Mouse (Mus musculus) spleen, embryonic (tissue): ENCODE data around the gene Odf4.
"Not testable (repeated sequence)": the region's sequence is repeated elsewhere in the genome, so short reads cannot be mapped to it uniquely, and the experiment has no call there.

Experiments used
- CTCF ChIA-PET: fragments of 350-600 bp; sonication (Branson Sonifier 250); formaldehyde crosslinking; loops from one replicate; lab custom pipeline; 2022; lab: Charles Lee

Gene Odf4

GRCm38 (mm10) chr11:68926981-68927380 lies at the start of gene Odf4:
Gene Odf4 (minus strand): TSS chr11:68927081.
- CTCF ChIA-PET = interaction anchor here (0.7 kb wide), 1 partner anchor 117 kb away, joined by 5 read pairs; no protein-coding TSS in a partner anchor

DNA sequence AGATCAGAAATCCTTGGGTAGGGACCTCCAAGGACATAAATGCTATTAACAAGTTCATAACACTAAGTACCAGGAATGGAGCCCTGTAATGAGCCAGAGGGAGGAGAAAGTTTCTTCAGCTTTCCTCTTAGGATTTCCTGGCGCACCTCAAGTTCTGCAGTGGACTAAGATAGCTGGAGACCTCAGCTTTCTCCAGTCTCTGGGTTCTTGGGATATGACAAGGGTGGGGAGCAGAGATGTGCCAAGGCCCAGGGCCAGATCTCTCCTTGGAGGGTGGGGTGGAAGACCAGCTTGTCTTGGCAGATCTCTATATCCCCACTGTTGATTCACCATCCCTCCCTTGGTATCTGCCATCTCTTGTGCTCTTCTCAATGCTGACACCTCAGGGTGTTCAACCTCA lies 48.7 kb upstream of the Odf4 start:
- CTCF ChIA-PET = interaction anchor here (0.6 kb wide), 1 partner anchor 9 kb away, joined by 5 read pairs; no protein-coding TSS in a partner anchor

DNA sequence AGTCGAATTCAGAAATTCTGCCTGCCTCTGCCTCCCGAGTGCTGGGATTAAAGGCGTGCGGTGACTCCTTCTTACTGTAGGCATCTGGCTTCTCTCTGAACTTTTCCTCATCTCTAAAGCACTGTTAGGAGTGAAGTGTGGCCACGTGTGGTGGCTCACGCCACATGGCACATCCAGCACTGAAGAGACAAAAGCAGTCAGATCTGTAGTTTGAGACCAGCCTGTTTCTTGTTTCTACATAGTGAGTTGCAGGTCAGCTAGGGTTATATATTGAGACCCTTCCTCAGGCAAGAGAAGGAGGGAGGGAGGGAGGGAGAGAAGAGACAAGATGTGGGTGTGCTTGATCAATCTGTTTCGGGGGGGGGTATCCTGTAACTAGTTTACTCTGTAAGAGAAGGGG lies 48.2 kb upstream of the Odf4 start, which contains the start of gene Rangrf:
TSS of gene Rangrf (minus strand) at position 101 of the 400 bp plus-strand sequence.
- CTCF ChIA-PET = interaction anchor here (0.7 kb wide), 1 partner anchor 66 kb away, joined by 4 read pairs; no protein-coding TSS in a partner anchor

DNA sequence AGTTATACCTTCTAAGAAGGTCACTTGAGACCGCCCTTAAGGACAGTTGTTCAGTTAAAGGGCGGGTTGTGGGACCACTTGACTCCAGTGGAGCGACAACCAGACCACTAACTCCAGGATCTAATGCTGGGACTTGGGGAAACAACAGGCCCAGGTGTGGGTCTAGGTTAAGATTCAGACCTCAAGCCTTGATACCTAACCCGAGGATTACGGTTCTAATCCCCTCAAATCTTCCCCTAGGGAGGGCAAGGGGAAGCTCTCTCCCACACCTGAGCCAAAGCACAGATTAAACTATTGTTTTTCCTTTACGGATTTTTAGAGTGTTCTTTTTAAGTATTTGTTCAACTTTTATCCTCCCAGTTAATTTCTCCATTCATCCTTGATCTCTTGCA lies 47.2 kb upstream of the Odf4 start:
- CTCF ChIA-PET = no interaction called here

DNA sequence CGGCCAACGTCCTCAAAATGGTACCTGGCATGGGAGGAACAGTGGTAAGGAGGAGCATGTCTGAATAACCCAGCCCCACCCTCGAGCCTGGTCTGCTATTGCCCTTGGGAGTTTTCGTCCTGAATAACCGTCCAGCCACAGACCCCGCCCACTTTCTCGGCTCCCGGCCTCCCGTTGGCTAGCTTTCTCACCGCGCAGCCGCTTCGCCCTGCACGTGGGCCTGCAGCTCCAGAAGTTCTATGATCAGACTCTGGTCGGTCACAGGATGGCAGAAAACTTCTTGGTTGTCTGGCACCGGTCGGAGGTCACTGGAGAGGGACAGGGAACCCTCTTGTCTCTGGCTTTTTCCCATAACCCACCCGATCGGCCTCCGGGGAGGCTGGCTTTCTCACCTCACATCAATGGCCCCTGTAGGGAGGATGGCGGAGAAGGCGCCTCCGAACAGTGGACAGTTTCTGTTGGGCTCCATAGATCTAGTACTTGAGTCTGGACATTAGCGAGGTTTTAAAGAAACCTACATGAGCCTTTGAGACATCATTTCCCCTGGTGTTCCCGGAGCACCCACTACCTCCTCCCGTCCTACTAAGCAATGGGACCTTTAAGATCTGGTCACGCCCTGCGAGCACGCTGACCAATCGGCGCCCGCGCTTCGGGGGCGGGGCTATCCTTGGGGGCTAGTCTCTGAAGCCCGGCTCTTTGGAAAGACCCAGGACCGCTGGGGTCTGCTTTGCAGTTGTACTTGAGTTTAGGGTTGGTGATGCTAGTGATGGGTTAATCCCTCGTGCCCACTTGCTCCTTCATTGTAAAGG lies 46.6 kb upstream of the Odf4 start:
- CTCF ChIA-PET = not testable (repeated sequence)

- CTCF ChIA-PET = no interaction called here
These were observed 43.4 kb upstream of the Odf4 start for GRCm38 (mm10) chr11:68970232-68970631.

DNA sequence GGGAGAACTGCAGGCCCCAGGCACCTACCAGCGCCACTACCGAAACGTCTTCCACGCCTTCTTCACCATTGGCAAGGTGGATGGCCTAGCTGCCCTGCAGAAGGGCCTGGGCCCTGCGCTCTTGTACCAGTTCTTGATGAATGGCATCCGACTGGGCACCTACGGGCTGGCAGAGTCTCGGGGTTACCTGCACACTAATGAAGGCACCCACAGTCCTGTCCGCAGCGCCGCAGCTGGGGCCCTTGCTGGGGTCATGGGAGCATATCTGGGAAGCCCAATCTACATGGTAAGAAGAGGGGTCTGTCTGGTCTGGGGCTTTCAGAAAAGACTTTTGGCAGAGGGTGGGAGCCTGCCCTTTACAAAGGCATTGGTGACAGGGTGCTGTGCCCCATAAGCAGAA lies 41.9 kb upstream of the Odf4 start:
- CTCF ChIA-PET = interaction anchor here (0.7 to 1.7 kb wide), 3 partner anchors 12 to 1559 kb away, joined by 3 to 22 read pairs (median 4); no protein-coding TSS in a partner anchor

- CTCF ChIA-PET = interaction anchor here (0.7 to 1.7 kb wide), 6 partner anchors 8 to 1560 kb away, joined by 3 to 22 read pairs (median 4); no protein-coding TSS in a partner anchor
These were observed 40.7 kb upstream of the Odf4 start, which contains the start of gene Slc25a35 for GRCm38 (mm10) chr11:68967337-68968282. Gene Slc25a35 (plus strand): TSS chr11:68968131.

GRCm38 (mm10) chr11:68966554-68966953 lies 39.7 kb upstream of the Odf4 start:
- CTCF ChIA-PET = interaction anchor here (0.9 to 1.2 kb wide), 2 partner anchors 9 to 553 kb away, joined by 3 to 5 read pairs; no protein-coding TSS in a partner anchor

- CTCF ChIA-PET = interaction anchor here (0.7 kb wide), 1 partner anchor 69 kb away, joined by 7 read pairs; no protein-coding TSS in a partner anchor
These were observed 39.0 kb upstream of the Odf4 start for GRCm38 (mm10) chr11:68965845-68966244.

- CTCF ChIA-PET = no interaction called here
These were observed 38.2 kb upstream of the Odf4 start for GRCm38 (mm10) chr11:68965050-68965449.

- CTCF ChIA-PET = no interaction called here
These were observed 36.5 kb upstream of the Odf4 start for GRCm38 (mm10) chr11:68963405-68963804.

DNA sequence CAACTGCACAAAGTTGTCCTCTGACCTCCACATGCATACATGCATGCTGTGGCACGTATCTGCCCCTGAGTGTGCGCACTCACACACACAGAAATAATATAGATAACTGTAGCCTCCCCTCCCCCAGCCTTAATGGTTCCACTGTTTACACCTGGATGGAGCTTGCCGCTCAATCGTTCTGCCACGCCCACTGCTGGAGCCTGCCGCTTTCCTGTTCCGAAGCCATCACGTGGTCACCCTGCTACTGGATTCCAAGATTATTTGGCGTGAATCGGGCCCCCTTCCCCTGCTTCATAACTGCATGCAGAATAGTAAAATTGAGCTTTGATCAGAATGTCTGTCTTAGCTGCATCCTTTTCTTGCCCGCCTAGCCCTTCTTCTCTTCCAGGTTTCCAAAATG lies 35.3 kb upstream of the Odf4 start:
- CTCF ChIA-PET = not testable (repeated sequence)

DNA sequence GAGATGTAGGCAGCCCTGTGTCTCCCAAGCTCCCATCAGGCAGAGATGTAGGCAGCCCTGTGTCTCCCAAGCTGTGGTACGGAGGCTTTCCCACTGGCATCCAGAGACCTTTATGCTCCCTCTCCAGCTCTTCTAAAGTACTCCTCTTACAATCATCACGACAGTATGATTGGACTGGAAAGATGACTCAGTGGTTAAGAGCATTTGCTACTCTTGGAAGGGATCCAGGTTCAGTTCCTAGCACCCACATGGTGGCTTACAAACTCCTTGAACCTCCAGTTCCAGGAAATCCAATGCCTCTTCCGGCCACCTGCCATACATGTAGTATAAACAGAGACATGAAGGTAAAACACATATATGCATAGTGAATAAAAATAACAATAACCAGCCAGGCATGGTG lies 34.7 kb upstream of the Odf4 start:
- CTCF ChIA-PET = no interaction called here

- CTCF ChIA-PET = no interaction called here
These were observed 31.1 kb upstream of the Odf4 start for GRCm38 (mm10) chr11:68957971-68958370.

DNA sequence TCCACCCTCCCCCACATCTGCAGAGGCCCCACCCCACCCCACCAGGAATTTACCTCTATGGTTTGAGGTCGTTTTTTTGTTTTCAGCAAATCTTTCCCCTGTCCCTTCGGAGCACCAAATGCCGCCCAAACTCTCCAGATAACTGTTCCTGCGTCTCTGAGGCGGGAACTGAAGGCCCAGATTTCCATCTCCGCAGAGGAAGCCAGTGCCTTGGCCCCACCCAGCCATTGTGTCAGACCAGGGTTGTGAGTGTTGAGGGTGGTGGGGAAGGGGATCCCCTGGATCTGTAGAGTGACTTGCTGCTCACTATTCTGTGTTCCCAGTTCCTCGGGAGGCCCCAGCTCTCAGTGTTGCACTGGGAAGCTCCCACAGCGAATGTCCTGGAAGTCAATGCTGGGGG lies 30.4 kb upstream of the Odf4 start, which contains the start of gene Arhgef15:
TSS of gene Arhgef15 (minus strand) at position 173 of the 400 bp plus-strand sequence.
- CTCF ChIA-PET = no interaction called here

DNA sequence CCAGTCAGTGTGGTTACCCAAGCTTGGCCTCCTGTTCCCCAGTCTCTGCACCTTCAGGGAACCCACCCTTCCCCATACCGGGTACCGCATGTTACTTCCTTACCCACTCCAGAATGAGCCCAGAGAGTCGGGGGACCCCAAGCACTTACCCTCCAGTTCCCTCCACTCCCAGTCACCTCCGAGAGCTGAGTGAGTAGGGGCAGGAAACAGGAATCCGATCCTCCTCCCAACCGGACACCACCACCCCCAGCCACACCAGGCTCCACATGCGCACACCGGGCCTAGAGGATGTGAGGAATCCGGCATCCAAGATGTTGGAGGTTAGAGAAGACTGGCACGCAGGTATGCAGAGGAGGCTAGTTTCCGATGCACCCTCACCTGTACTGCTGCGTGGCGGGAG lies 29.8 kb upstream of the Odf4 start:
- CTCF ChIA-PET = no interaction called here

DNA sequence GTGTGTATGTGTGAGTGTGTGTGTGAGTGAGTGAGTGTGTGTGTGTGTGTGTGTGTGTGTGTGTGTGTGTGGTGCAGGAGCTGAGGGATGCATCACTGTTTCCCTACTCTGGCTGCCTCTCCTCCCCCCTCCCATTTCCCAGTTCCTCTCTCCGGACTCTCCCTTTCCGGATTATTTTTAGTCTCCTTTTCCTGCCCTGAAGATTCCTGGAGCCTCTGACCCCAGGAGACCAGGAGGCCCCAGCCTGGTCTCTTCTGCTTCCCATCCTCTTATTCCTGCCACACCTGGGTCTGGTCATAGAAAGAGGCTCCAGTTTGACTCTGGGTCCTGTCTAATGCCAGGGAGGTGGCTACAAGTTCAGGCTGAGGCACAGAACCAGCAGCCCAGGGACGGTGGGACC lies 29.2 kb upstream of the Odf4 start:
- CTCF ChIA-PET = no interaction called here

- CTCF ChIA-PET = interaction anchor here (0.6 kb wide), 1 partner anchor 13 kb away, joined by 5 read pairs; no protein-coding TSS in a partner anchor
These were observed 28.6 kb upstream of the Odf4 start for GRCm38 (mm10) chr11:68955473-68955872.

DNA sequence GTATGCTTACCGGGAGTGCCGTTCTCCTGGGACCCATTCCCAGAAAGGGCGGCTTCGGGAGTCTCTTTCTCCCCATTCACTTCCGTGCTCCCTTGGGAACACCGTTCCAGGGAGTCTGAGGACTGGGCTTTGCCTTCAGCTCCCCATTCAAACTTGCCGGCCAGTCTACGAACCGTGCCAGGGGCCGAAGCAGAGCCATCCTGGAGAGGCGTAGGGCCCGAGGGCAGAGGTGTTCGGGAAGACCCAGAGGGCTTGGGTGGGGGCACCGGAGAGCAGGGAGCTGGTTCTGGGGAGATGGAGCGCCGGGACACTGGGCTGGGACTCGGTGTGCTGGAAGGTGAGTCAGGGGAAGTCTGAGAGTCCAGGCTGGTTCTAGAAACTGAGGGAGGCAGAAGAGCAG lies 27.5 kb upstream of the Odf4 start:
- CTCF ChIA-PET = no interaction called here

- CTCF ChIA-PET = interaction anchor here (0.5 kb wide), 1 partner anchor 209 kb away, joined by 5 read pairs; no protein-coding TSS in a partner anchor
These were observed 27.0 kb upstream of the Odf4 start for GRCm38 (mm10) chr11:68953903-68954302.
